Mouse (Mus musculus) gastrocnemius, postnatal 36 days (tissue): ENCODE results near the gene Dhx33. TPM values are rescaled to one million over a fixed set of nuclear protein-coding genes. Genes with fewer than 3 reads are reported as not detected.

Source experiments
- DNase-seq, 2 experiments: peaks; one replicate each; pipeline ENCODE4 v3.0.0; 2022
- intact Hi-C: fragments of 180-260 bp; cut with DNase I; formaldehyde crosslinking; loops from one replicate; pipeline ENCODE4 v1.15.1; 2025
- total RNA-seq, 2 experiments: library from RNA; stranded (reverse); gene quantifications; 2 replicates each; pipeline ENCODE4 v1.2.3; 2021

Dhx33 gene
- total RNA-seq, 2 experiments from 2014 or later: 6.5 to 8.0 TPM

- intact Hi-C loops: no loop called here
- peak; percentile 93 to 94 for DNase-seq
These were observed 21.5 kb downstream of the Dhx33 start, which contains the start of gene C1qbp for GRCm38 (mm10) chr11:70982557-70983228. Gene C1qbp (minus strand): TSS chr11:70983026.

GRCm38 (mm10) chr11:70982030-70982429 lies 22.2 kb downstream of the Dhx33 start:
- intact Hi-C loops: no loop called here
- no peak for DNase-seq

GRCm38 (mm10) chr11:70980751-70981510 lies 23.3 kb downstream of the Dhx33 start:
- no peak for DNase-seq
- intact Hi-C loops: no loop called here

GRCm38 (mm10) chr11:70980232-70980631 lies 24.0 kb downstream of the Dhx33 start:
- DNase-seq: no peak
- intact Hi-C loops: no loop called here

GRCm38 (mm10) chr11:70977293-70977692 lies 26.9 kb downstream of the Dhx33 start:
- intact Hi-C loops: no loop called here
- DNase-seq: no peak

GRCm38 (mm10) chr11:70975193-70975592 lies 29.0 kb downstream of the Dhx33 start:
- intact Hi-C loops: no loop called here
- no peak for DNase-seq

GRCm38 (mm10) chr11:70973947-70974346 lies 30.3 kb downstream of the Dhx33 start:
- intact Hi-C loops: no loop called here
- no peak for DNase-seq

- no peak for DNase-seq
- intact Hi-C loops: no loop called here
These were observed 31.7 kb downstream of the Dhx33 start for GRCm38 (mm10) chr11:70972586-70972985.

GRCm38 (mm10) chr11:70970560-70971540 lies 33.4 kb downstream of the Dhx33 start:
- intact Hi-C loops: no loop called here
- no peak for DNase-seq

GRCm38 (mm10) chr11:70969821-70970559 lies 34.2 kb downstream of the Dhx33 start, which contains the start of the genes Nup88 and Rpain:
Gene Nup88 (minus strand): TSS chr11:70969973.
Gene Rpain (plus strand): TSS chr11:70970213.
- intact Hi-C loops: no loop called here
- DNase-seq: peak; percentile 85 to 87

GRCm38 (mm10) chr11:70969271-70969794 lies 34.9 kb downstream of the Dhx33 start:
- intact Hi-C loops: no loop called here
- DNase-seq: no peak

- DNase-seq: no peak
- intact Hi-C loops: no loop called here
These were observed 39.9 kb downstream of the Dhx33 start for GRCm38 (mm10) chr11:70964222-70964907.

GRCm38 (mm10) chr11:70960786-70961554 lies 43.3 kb downstream of the Dhx33 start:
- intact Hi-C loops: no loop called here
- no peak for DNase-seq

GRCm38 (mm10) chr11:70954711-70955110 lies 49.5 kb downstream of the Dhx33 start:
- intact Hi-C loops: no loop called here

GRCm38 (mm10) chr11:70944935-70945817 lies 59.1 kb downstream of the Dhx33 start:
- no peak for DNase-seq
- intact Hi-C loops: no loop called here

More at GRCm38 (mm10) chr11:70954711-70955110, 49.5 kb downstream of the Dhx33 start:
- no peak for DNase-seq

GRCm38 (mm10) chr11:70943651-70944050 lies 60.6 kb downstream of the Dhx33 start:
- no peak for DNase-seq
- intact Hi-C loops: no loop called here

- no peak for DNase-seq
- intact Hi-C loops: no loop called here
These were observed 61.6 kb downstream of the Dhx33 start for GRCm38 (mm10) chr11:70942596-70942995.
